Mouse (Mus musculus): ENCODE results near the gene Fry.

Fry gene

DNA sequence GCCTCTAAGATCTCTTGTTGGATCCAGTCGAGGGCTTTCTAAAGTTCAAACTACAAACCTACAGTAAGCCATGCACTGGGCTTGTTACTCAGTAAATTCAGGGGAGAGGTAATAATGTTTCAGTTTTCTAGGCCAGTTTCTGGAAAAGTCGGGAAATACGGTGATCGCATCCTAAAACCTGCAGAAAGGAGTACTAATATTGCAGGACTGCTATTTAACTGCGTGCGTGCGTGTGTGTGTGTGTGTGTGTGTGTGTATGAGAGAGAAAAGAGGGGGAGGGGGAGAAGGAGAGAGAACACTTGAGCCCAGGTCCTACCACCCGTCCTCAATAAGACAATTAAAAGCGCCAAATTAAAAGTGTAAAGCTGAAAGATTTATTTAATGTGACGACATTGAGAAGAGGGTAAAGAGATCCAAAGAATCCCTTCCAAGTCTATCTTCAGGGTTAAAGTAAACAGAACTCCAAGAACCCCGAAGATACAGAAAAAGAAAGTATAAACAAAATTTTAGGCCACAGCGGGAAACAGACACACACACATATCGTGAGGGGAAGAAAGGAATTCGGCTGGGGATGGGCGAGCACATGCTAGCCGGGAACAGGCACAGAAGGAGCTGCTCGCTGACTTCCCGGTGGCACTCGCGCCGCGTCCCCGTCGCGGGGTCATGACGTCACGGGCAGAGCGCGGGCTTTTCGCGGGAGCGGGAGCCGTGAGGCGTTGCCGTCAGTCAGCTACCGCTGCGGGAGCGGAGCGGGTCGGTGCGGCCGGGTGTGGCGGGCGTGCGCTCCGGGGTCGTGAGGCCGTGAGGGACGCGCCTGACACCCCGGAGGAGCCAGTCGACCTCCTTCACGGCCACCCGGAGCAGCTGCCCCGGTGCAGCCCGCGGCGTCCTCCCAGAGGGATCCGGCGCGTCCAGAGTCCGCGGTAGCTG, 403.8 kb downstream of the Fry start, which contains the start of gene Brca2:
Gene Brca2, plus strand, starts transcription at position 694 of the 930 bp plus-strand sequence.
- DNase-seq (ENCODE audit: low spot score in 2 of 2) = peak; percentile 86 to 95

GRCm38 (mm10) chr5:150522867-150523234, 404.4 kb downstream of the Fry start:
- DNase-seq (ENCODE audit: low spot score in 2 of 2) = no peak

- no peak for DNase-seq (ENCODE audit: low spot score in 2 of 2)
Observed at GRCm38 (mm10) chr5:150525239-150525638, 406.8 kb downstream of the Fry start.

DNA sequence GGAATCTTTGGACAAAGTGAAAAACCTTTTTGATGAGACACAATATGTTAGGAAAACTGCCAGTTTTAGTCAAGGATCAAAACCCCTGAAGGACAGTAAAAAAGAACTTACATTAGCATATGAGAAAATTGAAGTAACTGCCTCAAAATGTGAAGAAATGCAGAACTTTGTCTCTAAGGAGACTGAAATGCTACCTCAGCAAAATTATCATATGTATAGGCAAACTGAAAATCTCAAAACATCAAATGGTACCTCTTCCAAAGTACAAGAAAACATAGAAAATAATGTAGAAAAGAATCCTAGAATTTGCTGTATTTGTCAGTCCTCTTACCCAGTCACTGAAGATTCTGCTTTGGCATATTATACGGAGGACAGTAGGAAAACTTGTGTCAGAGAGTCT, 422.9 kb downstream of the Fry start:
- DNase-seq (ENCODE audit: low spot score in 2 of 2) = no peak

- DNase-seq (ENCODE audit: low spot score in 2 of 2) = no peak
Observed at GRCm38 (mm10) chr5:150543184-150543583, 424.7 kb downstream of the Fry start.
